Mouse (Mus musculus): Measurements from ENCODE around the gene Vezf1.

DNA sequence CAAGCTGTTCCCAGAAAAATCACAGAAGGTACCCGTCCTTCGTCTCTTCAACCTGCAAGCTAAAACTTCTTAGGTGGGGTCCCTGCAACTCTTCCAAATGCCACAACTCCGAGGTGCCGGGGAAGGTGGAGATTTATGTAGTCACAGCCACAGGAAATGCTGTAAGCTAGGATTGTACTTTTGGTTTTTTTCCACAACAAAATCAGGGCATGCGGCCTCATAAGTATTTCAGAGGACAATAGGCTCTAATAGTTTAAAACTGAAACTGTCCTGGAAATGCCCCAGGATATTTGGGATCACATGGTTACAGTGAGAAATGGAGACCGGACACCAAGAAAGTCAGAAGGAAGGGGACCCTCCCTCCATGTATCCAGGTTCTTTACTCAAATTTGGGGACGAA is 37.9 kb upstream of the Vezf1 start:
- no peak for TF ChIP-seq POLR2A (IDR thresholded peaks at IDR 0.05; ENCODE audit: borderline replicate concordance, insufficient read depth, low read length)
- TF ChIP-seq CTCF (IDR thresholded peaks at IDR 0.05; ENCODE audit: borderline replicate concordance, insufficient read depth, low read depth, low read length), result no peak
